Mouse (Mus musculus): Measurements from ENCODE around the gene Ube2c.

Gene Ube2c

GRCm38 (mm10) chr2:164822636-164823165 is 53.0 kb downstream of the Ube2c start, which contains the start of gene Zswim1:
TSS of gene Zswim1 (plus strand) at chr2:164822686.
- peak; percentile 100 for DNase-seq (ENCODE audit: low spot score)

- peak; percentile 18 for DNase-seq (ENCODE audit: low spot score)
Measured at GRCm38 (mm10) chr2:164823181-164823585, 53.5 kb downstream of the Ube2c start.

- DNase-seq (ENCODE audit: low spot score) = no peak
Measured at GRCm38 (mm10) chr2:164823969-164824368, 54.3 kb downstream of the Ube2c start.

GRCm38 (mm10) chr2:164825521-164825920 is 55.8 kb downstream of the Ube2c start:
- no peak for DNase-seq (ENCODE audit: low spot score)

GRCm38 (mm10) chr2:164827146-164827850 is 57.6 kb downstream of the Ube2c start:
- DNase-seq (ENCODE audit: low spot score) = no peak

Data from lung, postnatal 25 days (tissue).